Mouse (Mus musculus): ENCODE measurements around the gene F10. TPM values are rescaled to one million over a fixed set of nuclear protein-coding genes. Genes with fewer than 3 reads are reported as not detected.

The F10 gene
- total and polyA plus RNA-seq, 2 experiments from 2014 or later: 0.21 TPM; not detected in 1

GRCm38 (mm10) chr8:13105087-13105881 lies 68.2 kb downstream of the F10 start, which contains the start of the genes Pcid2 and Cul4a:
Gene Pcid2, minus strand, starts transcription at chr8:13105459.
Gene Cul4a, plus strand, starts transcription at chr8:13105621.
- under 1% methylated on average over 64 of the region's 87 CpGs for WGBS
- H3K4me1 ChIP-seq (ENCODE audit: insufficient read depth, low read length): peaks cover 7% of the 10 kb centered on the region; the same call in 1 of the 2 replicates
- H3K9ac ChIP-seq (replicated peaks; ENCODE audit: low read length, poor library complexity, severe bottlenecking): peak within 1 kb of the TSS; percentile 95
- no peaks in the 10 kb centered on the region for H3K9me3 ChIP-seq (ENCODE audit: low read length)
- peak; percentile 98 for DNase-seq (ENCODE audit: low spot score)
- ATAC-seq (ENCODE audit: low FRiP score): peak; percentile 94
- no peaks in the 10 kb centered on the region for H3K27me3 ChIP-seq (ENCODE audit: insufficient read depth, low read length)
- TF ChIP-seq CTCF (IDR thresholded peaks at IDR 0.05): peak; percentile 82
- peak within 1 kb of the TSS; percentile 98 for H3K4me3 ChIP-seq (ENCODE audit: low read depth, low read length)
- H3K27ac ChIP-seq (ENCODE audit: low read depth, low read length): peak within 1 kb of the TSS; percentile 97
- H3K36me3 ChIP-seq (ENCODE audit: insufficient read depth, low read length): no peaks in the 10 kb centered on the region
- H3K4me2 ChIP-seq (ENCODE audit: low read depth, low read length, poor library complexity, severe bottlenecking): peak within 1 kb of the TSS; percentile 90

GRCm38 (mm10) chr8:13105908-13106551 lies 68.9 kb downstream of the F10 start:
- peak overlapping the region; percentile 97 for H3K27ac ChIP-seq (ENCODE audit: low read depth, low read length)
- H3K27me3 ChIP-seq (ENCODE audit: insufficient read depth, low read length): no peaks in the 10 kb centered on the region
- H3K4me3 ChIP-seq (ENCODE audit: low read depth, low read length): peak overlapping the region; percentile 98
- H3K4me1 ChIP-seq (ENCODE audit: insufficient read depth, low read length): peaks cover 7% of the 10 kb centered on the region; the same call in 1 of the 2 replicates
- H3K9ac ChIP-seq (replicated peaks; ENCODE audit: low read length, poor library complexity, severe bottlenecking): peak overlapping the region; percentile 95
- H3K4me2 ChIP-seq (ENCODE audit: low read depth, low read length, poor library complexity, severe bottlenecking): peak overlapping the region; percentile 90
- no peaks in the 10 kb centered on the region for H3K9me3 ChIP-seq (ENCODE audit: low read length)
- DNase-seq (ENCODE audit: low spot score) (peak; percentile 25), ATAC-seq (ENCODE audit: low FRiP score) (peak; percentile 28)
- 1% methylated on average over 57 of the region's 63 CpGs for WGBS
- TF ChIP-seq CTCF (IDR thresholded peaks at IDR 0.05): no peak
- no peaks in the 10 kb centered on the region for H3K36me3 ChIP-seq (ENCODE audit: insufficient read depth, low read length)

Other genes with a start within 250 kb of the F10 start
- gene Mcf2l, start 163.5 kb upstream of the F10 start, total RNA-seq (2014; rRNA removed): 391 and 405 TPM in 2 replicates
- gene Mcf2l, start 163.5 kb upstream of the F10 start, polyA plus RNA-seq (2015; fragmentation: Nextera tagmentation; extraction: Ambion mirVana): 130 and 136 TPM in 2 replicates
- not detected in 2 replicates for gene F7, start 11.3 kb upstream of the F10 start, total RNA-seq (2014; rRNA removed)
- gene F7, start 11.3 kb upstream of the F10 start, polyA plus RNA-seq (2015; fragmentation: Nextera tagmentation; extraction: Ambion mirVana): 0.07 and 0.09 TPM in 2 replicates
- gene Proz, start 23.6 kb downstream of the F10 start, total RNA-seq (2014; rRNA removed): not detected in 2 replicates
- 0.80 and 0.89 TPM in 2 replicates for gene Proz, start 23.6 kb downstream of the F10 start, polyA plus RNA-seq (2015; fragmentation: Nextera tagmentation; extraction: Ambion mirVana)
- 32.2 and 32.7 TPM in 2 replicates for gene Pcid2, start 68.2 kb downstream of the F10 start, total RNA-seq (2014; rRNA removed)
- 26.8 and 29.0 TPM in 2 replicates for gene Pcid2, start 68.2 kb downstream of the F10 start, polyA plus RNA-seq (2015; fragmentation: Nextera tagmentation; extraction: Ambion mirVana)
- 100 and 106 TPM in 2 replicates for gene Cul4a, start 68.3 kb downstream of the F10 start, total RNA-seq (2014; rRNA removed)
- 57.3 and 59.3 TPM in 2 replicates for gene Cul4a, start 68.3 kb downstream of the F10 start, polyA plus RNA-seq (2015; fragmentation: Nextera tagmentation; extraction: Ambion mirVana)
- 273 and 322 TPM in 2 replicates for gene Lamp1, start 121.9 kb downstream of the F10 start, total RNA-seq (2014; rRNA removed)
- gene Lamp1, start 121.9 kb downstream of the F10 start, polyA plus RNA-seq (2015; fragmentation: Nextera tagmentation; extraction: Ambion mirVana): 358 and 371 TPM in 2 replicates
- gene Grtp1, start 163.3 kb downstream of the F10 start, total RNA-seq (2014; rRNA removed): 7.9 and 10.1 TPM in 2 replicates
- 18.9 and 19.9 TPM in 2 replicates for gene Grtp1, start 163.3 kb downstream of the F10 start, polyA plus RNA-seq (2015; fragmentation: Nextera tagmentation; extraction: Ambion mirVana)
- gene Adprhl1, start 216.9 kb downstream of the F10 start, total RNA-seq (2014; rRNA removed): 0.09 and 0.16 TPM in 2 replicates
- gene Adprhl1, start 216.9 kb downstream of the F10 start, polyA plus RNA-seq (2015; fragmentation: Nextera tagmentation; extraction: Ambion mirVana): 0.28 and 0.41 TPM in 2 replicates